Mouse (Mus musculus) layer of hippocampus, postnatal 36 days (tissue): ENCODE measurements around the gene Gm26602. TPM values are rescaled to one million over a fixed set of nuclear protein-coding genes. Genes with fewer than 3 reads are reported as not detected.
"Not testable (repeated sequence)": the region's sequence is repeated elsewhere in the genome, so short reads cannot be mapped to it uniquely, and the experiment has no call there.

Experiments used
- DNase-seq, 2 experiments: peaks; one replicate each; pipeline ENCODE4 v3.0.0; 2022
- total RNA-seq, 2 experiments: library from RNA; stranded (reverse); gene quantifications; 2 replicates each; pipeline ENCODE4 v1.2.3; 2021

The Gm26602 gene
- total RNA-seq, 2 experiments from 2014 or later: not detected

- peak; percentile 68 to 82 for DNase-seq
Observed at GRCm38 (mm10) chr10:79934272-79934721, 23.6 kb downstream of the Gm26602 start.

GRCm38 (mm10) chr10:79934794-79935569, 24.3 kb downstream of the Gm26602 start:
- DNase-seq: no peak

- DNase-seq: no peak
Observed at GRCm38 (mm10) chr10:79936284-79936910, 25.7 kb downstream of the Gm26602 start.

GRCm38 (mm10) chr10:79936911-79937441, 26.3 kb downstream of the Gm26602 start:
- no peak for DNase-seq

GRCm38 (mm10) chr10:79937775-79938526, 27.3 kb downstream of the Gm26602 start:
- DNase-seq: no peak

GRCm38 (mm10) chr10:79940749-79941148, 30.1 kb downstream of the Gm26602 start:
- no peak for DNase-seq

GRCm38 (mm10) chr10:79942988-79943387, 32.3 kb downstream of the Gm26602 start:
- no peak for DNase-seq

- DNase-seq: no peak
Observed at GRCm38 (mm10) chr10:79943471-79943901, 32.8 kb downstream of the Gm26602 start.

- DNase-seq: no peak
Observed at GRCm38 (mm10) chr10:79945507-79946234, 35.0 kb downstream of the Gm26602 start.

GRCm38 (mm10) chr10:79946752-79947322, 36.2 kb downstream of the Gm26602 start:
- DNase-seq: no peak

- no peak for DNase-seq
Observed at GRCm38 (mm10) chr10:79947502-79947901, 36.8 kb downstream of the Gm26602 start.

GRCm38 (mm10) chr10:79949873-79950272, 39.2 kb downstream of the Gm26602 start:
- no peak for DNase-seq

GRCm38 (mm10) chr10:79950661-79951060, 40.0 kb downstream of the Gm26602 start:
- no peak for DNase-seq

- no peak for DNase-seq
Observed at GRCm38 (mm10) chr10:79953946-79954345, 43.3 kb downstream of the Gm26602 start.

GRCm38 (mm10) chr10:79955691-79956090, 45.0 kb downstream of the Gm26602 start:
- no peak for DNase-seq

- DNase-seq: no peak
Observed at GRCm38 (mm10) chr10:79956643-79957154, 46.0 kb downstream of the Gm26602 start.

GRCm38 (mm10) chr10:79958140-79958816, 47.6 kb downstream of the Gm26602 start:
- DNase-seq: peak; percentile 68 to 69

- not testable (repeated sequence) for DNase-seq
Observed at GRCm38 (mm10) chr10:79959412-79959811, 48.8 kb downstream of the Gm26602 start.

GRCm38 (mm10) chr10:79959847-79960601, 49.4 kb downstream of the Gm26602 start, which contains the start of gene Wdr18:
TSS of gene Wdr18 (plus strand) at chr10:79960152.
- DNase-seq: peak; percentile 100
